Mouse (Mus musculus) heart, embryonic 16.5 days (tissue): Measurements from ENCODE around the gene Yaf2. TPM values are rescaled to one million over a fixed set of nuclear protein-coding genes. Genes with fewer than 3 reads are reported as not detected.
"Not testable (repeated sequence)": the region's sequence is repeated elsewhere in the genome, so short reads cannot be mapped to it uniquely, and the experiment has no call there.

Experiments
- ATAC-seq: fragments of 200-750 bp; cut with Nextera tagmentation; replicated peaks from 2 replicates; pipeline ENCODE4 v1.8.0; 2017; ENCODE audit warnings: moderate number of reproducible peaks; ENCODE audit not compliant: insufficient read depth, low FRiP score; ENCODE audit errors: extremely low read depth
- H3K27ac ChIP-seq: fragments of 300-500 bp; sonication (generic); 2 replicates; pipeline ENCODE4 v1.5.1; 2014; ENCODE audit warnings: mild to moderate bottlenecking, low read length, control low read depth, moderate library complexity
- H3K27me3 ChIP-seq: fragments of 300-500 bp; sonication (generic); 2 replicates; pipeline ENCODE4 v1.6.1; 2014; ENCODE audit warnings: low read length, mixed read lengths; ENCODE audit not compliant: control insufficient read depth, insufficient read depth
- H3K36me3 ChIP-seq: fragments of 300-500 bp; sonication (generic); 2 replicates; pipeline ENCODE4 v1.6.1; 2014; ENCODE audit not compliant: control insufficient read depth, insufficient read depth
- H3K4me1 ChIP-seq: fragments of 300-500 bp; sonication (generic); 2 replicates; pipeline ENCODE4 v1.6.1; 2014; ENCODE audit warnings: low read length, mixed read lengths; ENCODE audit not compliant: control insufficient read depth, insufficient read depth
- H3K4me2 ChIP-seq: fragments of 300-500 bp; sonication (generic); 2 replicates; pipeline ENCODE4 v1.6.1; 2014; ENCODE audit warnings: low read depth, mild to moderate bottlenecking, control low read depth, low read length
- H3K4me3 ChIP-seq: fragments of 300-500 bp; sonication (generic); 2 replicates; pipeline ENCODE4 v1.5.1; 2014; ENCODE audit warnings: mild to moderate bottlenecking, control low read depth, low read length
- H3K9ac ChIP-seq: fragments of 300-500 bp; sonication (generic); 2 replicates; pipeline ENCODE4 v1.6.1; 2014; ENCODE audit warnings: low read length, control low read depth
- H3K9me3 ChIP-seq: fragments of 300-500 bp; sonication (generic); replicated peaks from 2 replicates; pipeline ENCODE4 v1.6.1; 2016; ENCODE audit warnings: low read length; ENCODE audit not compliant: control insufficient read depth
- WGBS: fragments of 180-500 bp; shearing (Covaris S2); extraction: QIAGEN DNeasy Blood & Tissue Kit; methylation state at CpG from one replicate; pipeline ENCODE4 v1.1.7; 2014; 5-methylcytosine and 5-hydroxymethylcytosine counted together
- polyA plus RNA-seq: library from polyadenylated mRNA; unstranded; fragments of >200 nt; fragmentation: Nextera tagmentation; extraction: Ambion mirVana; gene quantifications from 2 replicates; pipeline ENCODE4 v1.2.1, GENCODE M21; 2015

The Yaf2 gene
- polyA plus RNA-seq, 1 experiment from 2014 or later: 58.7 TPM

DNA sequence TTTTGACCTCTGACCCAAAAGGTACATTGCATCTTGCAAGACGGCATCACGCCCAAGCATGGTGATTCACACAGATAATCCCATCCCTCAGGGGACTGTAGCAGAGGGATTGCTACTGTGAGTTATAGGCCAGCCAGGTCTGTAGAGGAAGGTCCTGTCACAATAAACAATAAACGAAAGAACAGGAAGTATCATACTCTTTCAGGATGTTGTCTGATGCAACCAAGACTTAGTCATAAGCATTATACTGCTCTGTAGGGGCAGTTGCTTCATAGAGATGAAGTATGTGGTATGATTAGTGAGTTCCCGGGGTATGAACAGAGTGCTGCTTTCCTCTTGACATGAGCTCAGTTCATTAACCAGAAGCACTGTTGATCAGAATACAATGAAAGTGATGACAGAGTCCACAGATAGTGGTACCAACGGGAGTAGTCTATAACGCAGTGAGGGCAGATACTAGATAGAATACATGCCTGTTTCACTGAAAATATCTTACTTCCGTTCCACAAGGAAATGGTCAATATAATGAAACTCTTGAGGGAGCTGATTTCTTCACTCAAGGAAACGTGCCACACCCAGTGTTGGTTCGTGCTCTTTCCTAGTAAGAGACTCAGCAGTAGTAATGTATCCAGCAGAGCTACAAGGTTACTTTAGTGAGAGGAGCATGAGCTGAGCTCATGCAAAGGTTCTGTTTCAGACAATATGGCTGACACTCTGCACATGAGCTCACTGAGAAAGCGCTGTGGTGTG lies 4.1 kb upstream of the Yaf2 start:
- Histone ChIP-seq H3K9me3 (no peaks in the 10 kb centered on the region), H3K4me1 (no peaks in the 10 kb centered on the region), H3K27ac (no peak overlapping the region), H3K4me2 (no peak overlapping the region), H3K27me3 (no peaks in the 10 kb centered on the region), H3K36me3 (no peaks in the 10 kb centered on the region), H3K4me3 (no peak overlapping the region), H3K9ac (no peak overlapping the region)
- ATAC-seq: no peak
- WGBS: 57% methylated on average over 10 of the region's 10 CpGs

DNA sequence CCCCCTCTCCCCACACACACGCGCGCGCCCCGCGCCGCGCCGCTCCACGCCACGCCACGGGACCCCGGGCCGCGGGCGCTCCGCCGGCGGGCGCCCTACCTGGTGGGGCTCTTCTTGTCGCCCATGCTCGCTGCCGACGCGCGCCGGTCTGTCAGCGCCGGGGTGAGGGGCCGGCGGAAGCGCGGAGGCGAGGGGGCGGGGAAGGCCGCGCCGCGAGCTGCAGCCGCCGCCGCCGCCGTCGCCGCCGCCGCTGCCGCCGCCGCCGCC lies 144 bp downstream of the Yaf2 start:
- H3K4me3 ChIP-seq: peak overlapping the region; percentile 88
- peak overlapping the region; percentile 76 for H3K9ac ChIP-seq
- H3K36me3 ChIP-seq: no peaks in the 10 kb centered on the region
- peaks cover 4% of the 10 kb centered on the region for H3K4me1 ChIP-seq
- no peaks in the 10 kb centered on the region for H3K9me3 ChIP-seq
- peak overlapping the region; percentile 89 for H3K4me2 ChIP-seq
- under 1% methylated on average over 28 of the region's 52 CpGs for WGBS
- H3K27me3 ChIP-seq: no peaks in the 10 kb centered on the region
- H3K27ac ChIP-seq: peak overlapping the region; percentile 87
- ATAC-seq: no peak

DNA sequence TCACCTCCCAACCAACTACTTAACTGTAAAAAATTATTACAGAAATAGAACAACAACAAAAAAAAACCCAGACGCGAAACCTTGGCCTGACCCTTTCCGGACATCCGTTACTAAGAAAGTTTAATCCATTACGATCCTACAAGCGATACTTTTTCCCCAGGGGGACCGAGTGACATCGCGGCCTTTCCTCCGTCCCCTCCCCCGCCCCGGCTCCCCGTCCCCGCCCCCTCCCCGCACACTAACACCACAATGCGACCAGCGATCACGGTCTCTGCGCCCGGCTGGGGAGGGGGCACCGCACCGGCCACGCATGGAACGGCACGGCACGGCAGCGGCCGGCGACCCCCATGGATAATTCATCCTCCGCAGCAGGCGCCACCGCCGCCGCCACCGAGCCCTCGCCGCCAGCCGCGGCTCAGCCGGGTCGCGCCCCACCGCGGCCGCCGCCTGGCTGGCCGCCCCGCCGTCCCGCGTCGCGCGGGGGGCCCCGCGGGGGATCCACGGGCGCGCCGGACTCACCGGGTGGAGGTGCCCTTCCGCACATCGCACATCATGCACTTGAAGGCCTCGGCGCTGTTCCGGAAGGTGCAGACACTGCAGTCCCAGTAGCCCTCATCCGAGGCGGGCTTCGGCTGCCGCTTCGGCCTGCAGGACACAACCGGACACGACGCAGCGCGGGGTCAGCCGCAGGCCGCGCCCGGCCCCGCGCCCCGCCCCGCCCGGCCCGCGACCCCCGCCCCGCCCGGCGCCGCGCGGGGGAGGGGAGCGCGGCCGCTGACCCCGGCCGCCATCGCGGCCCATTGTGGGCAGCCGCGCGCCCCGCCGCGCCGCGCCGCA lies 696 bp downstream of the Yaf2 start:
- ATAC-seq: peak; percentile 63
- peak overlapping the region; percentile 87 for H3K27ac ChIP-seq
- no peaks in the 10 kb centered on the region for H3K9me3 ChIP-seq
- H3K36me3 ChIP-seq: no peaks in the 10 kb centered on the region
- H3K27me3 ChIP-seq: no peaks in the 10 kb centered on the region
- peaks cover 4% of the 10 kb centered on the region for H3K4me1 ChIP-seq
- peak overlapping the region; percentile 89 for H3K4me2 ChIP-seq
- peak overlapping the region; percentile 88 for H3K4me3 ChIP-seq
- under 1% methylated on average over 56 of the region's 110 CpGs for WGBS
- peak overlapping the region; percentile 76 for H3K9ac ChIP-seq

DNA sequence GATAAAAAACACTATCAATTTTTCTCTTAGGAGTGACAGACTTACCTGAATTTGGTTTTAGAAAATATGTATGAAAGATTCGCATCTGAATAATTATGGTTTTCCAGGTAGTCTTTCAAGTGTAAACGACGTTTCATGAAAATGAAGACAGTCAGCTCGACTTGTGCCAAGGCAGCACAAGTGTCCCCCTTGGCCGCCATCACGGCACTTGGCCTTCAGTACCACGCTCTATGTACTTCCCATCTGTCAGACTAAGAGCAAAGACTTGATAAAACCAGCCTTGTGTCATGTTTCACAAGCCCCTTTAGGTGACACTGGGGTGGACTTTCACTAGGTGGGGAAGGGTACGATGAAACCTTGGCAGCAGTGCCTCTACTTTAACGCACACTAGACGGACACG lies 5.5 kb downstream of the Yaf2 start:
- no peak for ATAC-seq
- no peaks in the 10 kb centered on the region for H3K9me3 ChIP-seq
- no peak overlapping the region for H3K27ac ChIP-seq
- H3K9ac ChIP-seq: no peak overlapping the region
- H3K4me2 ChIP-seq: no peak overlapping the region
- H3K36me3 ChIP-seq: 0 out of 2 replicates have a peak, but pooled peaks cover 2% of the 10 kb centered on the region
- H3K27me3 ChIP-seq: no peaks in the 10 kb centered on the region
- 84% methylated on average over 11 of the region's 11 CpGs for WGBS
- no peak overlapping the region for H3K4me3 ChIP-seq
- peaks cover 9% of the 10 kb centered on the region for H3K4me1 ChIP-seq

DNA sequence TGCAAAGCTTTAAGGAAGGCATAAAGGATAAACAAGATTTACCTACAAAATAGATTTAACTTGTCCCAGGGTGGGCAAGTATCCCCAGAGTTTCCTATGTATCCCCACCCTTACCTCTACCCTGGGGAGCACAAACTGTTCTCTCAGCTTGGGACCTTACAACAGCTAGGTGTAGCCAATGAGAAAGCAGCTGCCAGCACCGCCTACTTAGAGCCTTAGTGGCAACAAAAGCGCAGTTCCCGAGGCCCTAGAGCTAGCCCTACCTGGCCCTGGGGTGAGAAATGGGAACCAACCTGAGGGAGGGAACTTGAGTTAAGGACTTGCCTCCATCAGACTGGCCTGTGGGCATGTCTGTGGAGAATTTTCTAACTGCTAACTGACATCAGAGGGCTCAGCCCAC lies 9.5 kb downstream of the Yaf2 start:
- Histone ChIP-seq H3K27ac (no peak overlapping the region), H3K4me3 (no peak overlapping the region), H3K4me2 (no peak overlapping the region), H3K9ac (no peak overlapping the region), H3K27me3 (no peaks in the 10 kb centered on the region), H3K36me3 (0 out of 2 replicates have a peak, but pooled peaks cover 2% of the 10 kb centered on the region), H3K9me3 (no peaks in the 10 kb centered on the region), H3K4me1 (peaks cover 20% of the 10 kb centered on the region)
- WGBS: 77% methylated on average over 3 of the region's 3 CpGs
- ATAC-seq: no peak

DNA sequence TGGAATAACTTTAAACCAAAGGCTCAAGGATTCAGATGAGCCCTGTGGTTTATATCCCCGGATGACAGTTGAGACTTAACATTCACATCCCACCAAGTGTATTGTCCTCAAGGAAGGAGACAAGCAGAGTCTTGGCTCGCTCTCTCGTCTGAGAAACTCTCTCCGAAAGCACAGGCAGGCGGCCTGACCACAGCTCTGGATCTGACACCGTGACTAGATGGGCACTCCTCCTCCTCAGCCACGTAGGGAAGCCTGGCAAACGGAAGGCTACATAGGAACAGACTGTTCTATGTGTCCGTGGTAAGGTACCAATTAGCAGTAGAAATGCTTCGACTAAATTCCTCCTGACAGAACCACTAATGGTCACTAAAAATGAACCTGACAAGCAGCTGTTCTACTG lies 10.1 kb downstream of the Yaf2 start:
- H3K4me2 ChIP-seq: no peak overlapping the region
- H3K36me3 ChIP-seq: 0 out of 2 replicates have a peak, but pooled peaks cover 2% of the 10 kb centered on the region
- peaks cover 20% of the 10 kb centered on the region for H3K4me1 ChIP-seq
- H3K9me3 ChIP-seq: no peaks in the 10 kb centered on the region
- no peak for ATAC-seq
- H3K4me3 ChIP-seq: no peak overlapping the region
- 66% methylated on average over 10 of the region's 10 CpGs for WGBS
- no peaks in the 10 kb centered on the region for H3K27me3 ChIP-seq
- no peak overlapping the region for H3K9ac ChIP-seq
- H3K27ac ChIP-seq: no peak overlapping the region

DNA sequence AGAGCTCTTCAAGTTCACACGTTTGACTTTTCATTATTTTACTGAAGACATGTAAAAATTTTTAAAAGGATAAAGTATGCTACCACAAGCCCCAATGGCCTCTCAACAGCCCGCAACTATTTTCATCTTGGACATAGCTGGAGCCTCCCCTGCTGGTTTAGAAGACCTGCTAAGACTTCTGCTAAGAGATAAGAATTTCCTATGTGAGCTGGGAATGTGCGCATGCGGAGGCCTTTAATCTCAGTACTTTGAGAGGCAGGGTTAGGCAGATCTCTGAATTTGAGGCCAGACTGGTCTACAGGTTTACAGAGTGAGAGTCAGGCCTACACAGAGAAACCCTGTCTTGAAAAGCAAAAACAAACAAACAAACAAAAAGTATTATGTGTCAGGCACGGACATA lies 11.4 kb downstream of the Yaf2 start:
- no peak overlapping the region for H3K27ac ChIP-seq
- no peak; the same call in 1 of the 2 replicates for ATAC-seq
- H3K4me3 ChIP-seq: no peak overlapping the region
- no peaks in the 10 kb centered on the region for H3K9me3 ChIP-seq
- WGBS: 37% methylated on average over 5 of the region's 5 CpGs
- 0 out of 2 replicates have a peak, but pooled peaks cover 2% of the 10 kb centered on the region for H3K36me3 ChIP-seq
- H3K9ac ChIP-seq: no peak overlapping the region
- H3K4me2 ChIP-seq: no peak overlapping the region
- H3K4me1 ChIP-seq: peaks cover 20% of the 10 kb centered on the region
- H3K27me3 ChIP-seq: no peaks in the 10 kb centered on the region

DNA sequence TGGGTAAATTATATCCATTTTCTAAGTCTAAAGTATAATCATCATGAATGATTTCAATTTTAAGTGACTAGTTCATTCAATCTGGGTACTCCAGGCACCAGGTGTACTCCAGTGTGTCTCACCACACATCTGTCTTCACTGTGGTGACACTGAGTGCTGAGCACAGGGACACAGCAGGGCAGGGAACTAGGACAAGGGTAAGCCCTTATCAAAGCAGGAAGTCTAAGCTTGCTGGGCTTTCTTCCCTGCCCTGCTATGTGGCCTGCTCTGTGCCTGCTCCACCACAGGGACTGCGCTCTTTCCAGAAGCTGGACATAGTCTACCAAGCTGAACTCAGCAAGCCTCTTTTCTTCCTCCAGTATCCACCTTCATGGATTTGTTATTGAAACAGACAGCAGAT lies 18.0 kb downstream of the Yaf2 start:
- ATAC-seq: peak; percentile 63
- Histone ChIP-seq H3K36me3 (no peaks in the 10 kb centered on the region), H3K9me3 (no peaks in the 10 kb centered on the region), H3K4me3 (no peak overlapping the region), H3K4me2 (no peak overlapping the region), H3K9ac (no peak overlapping the region), H3K4me1 (peaks cover 6% of the 10 kb centered on the region), H3K27ac (peak overlapping the region; percentile 42), H3K27me3 (no peaks in the 10 kb centered on the region)
- 71% methylated on average over 1 of the region's 1 CpGs for WGBS

DNA sequence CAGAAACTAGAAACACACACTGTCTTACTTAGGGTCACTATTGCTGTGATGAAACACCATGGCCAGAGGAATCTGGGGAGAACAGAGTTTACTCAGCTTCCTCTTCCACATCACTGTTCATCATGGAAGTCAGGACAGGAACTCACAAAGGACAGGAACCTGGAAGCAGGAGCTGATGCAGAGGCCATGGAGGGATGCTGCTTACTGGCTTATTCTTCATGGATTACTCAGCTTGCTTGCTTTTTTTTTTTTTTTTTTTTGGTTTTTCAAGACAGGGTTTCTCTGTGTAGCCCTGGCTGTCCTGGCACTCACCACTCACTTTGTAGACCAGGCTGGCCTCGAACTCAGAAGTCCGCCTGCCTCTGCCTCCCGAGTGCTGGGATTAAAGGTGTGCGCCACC lies 26.4 kb downstream of the Yaf2 start:
- not testable (repeated sequence) for H3K9me3 ChIP-seq
- 98% methylated on average over 4 of the region's 4 CpGs for WGBS

More for the DNA sequence above, 26.4 kb downstream of the Yaf2 start:
- not testable (repeated sequence) for H3K36me3 ChIP-seq, H3K4me1 ChIP-seq, H3K27me3 ChIP-seq, H3K9ac ChIP-seq, H3K4me3 ChIP-seq, H3K27ac ChIP-seq, ATAC-seq, H3K4me2 ChIP-seq
